Mouse (Mus musculus) ovary, postnatal 14 days (tissue): ENCODE measurements around the gene Tmx4.

Experiments
- DNase-seq: peaks from one replicate; pipeline ENCODE4 v3.0.0; 2022; ENCODE audit warnings: low spot score

Tmx4 gene

DNA sequence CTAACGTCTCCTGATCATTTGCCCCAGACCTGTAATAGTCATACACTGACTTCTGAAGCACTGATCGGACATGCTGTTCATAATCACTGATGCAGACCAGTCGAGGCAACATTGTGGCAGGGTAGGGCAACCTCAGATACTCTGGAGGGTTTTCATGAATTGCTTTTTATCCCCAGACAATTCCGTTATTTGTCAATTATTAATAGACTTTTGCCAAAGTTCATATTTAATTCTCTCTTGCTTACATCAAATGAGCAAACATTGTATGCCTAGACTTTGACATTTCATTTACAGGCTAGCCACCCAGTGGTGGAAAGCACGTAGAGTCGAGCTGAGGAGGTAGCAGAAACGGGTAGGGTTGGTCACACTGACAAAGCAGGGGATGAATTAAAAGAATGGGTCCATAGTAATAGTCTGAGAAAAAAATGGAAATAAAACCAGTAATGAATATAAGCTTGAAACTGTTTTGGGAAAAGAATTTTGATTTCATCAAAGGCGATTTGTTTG lies 89.7 kb downstream of the Tmx4 start, which contains the start of gene Hao1:
Gene Hao1, minus strand, starts transcription at position 148 of the 507 bp plus-strand sequence.
- DNase-seq = no peak

GRCm38 (mm10) chr2:134552358-134552757 lies 91.6 kb downstream of the Tmx4 start:
- no peak for DNase-seq

- peak; percentile 29 for DNase-seq
Measured at GRCm38 (mm10) chr2:134549770-134550169, 94.2 kb downstream of the Tmx4 start.

GRCm38 (mm10) chr2:134545116-134545515 lies 98.8 kb downstream of the Tmx4 start:
- DNase-seq = no peak

DNA sequence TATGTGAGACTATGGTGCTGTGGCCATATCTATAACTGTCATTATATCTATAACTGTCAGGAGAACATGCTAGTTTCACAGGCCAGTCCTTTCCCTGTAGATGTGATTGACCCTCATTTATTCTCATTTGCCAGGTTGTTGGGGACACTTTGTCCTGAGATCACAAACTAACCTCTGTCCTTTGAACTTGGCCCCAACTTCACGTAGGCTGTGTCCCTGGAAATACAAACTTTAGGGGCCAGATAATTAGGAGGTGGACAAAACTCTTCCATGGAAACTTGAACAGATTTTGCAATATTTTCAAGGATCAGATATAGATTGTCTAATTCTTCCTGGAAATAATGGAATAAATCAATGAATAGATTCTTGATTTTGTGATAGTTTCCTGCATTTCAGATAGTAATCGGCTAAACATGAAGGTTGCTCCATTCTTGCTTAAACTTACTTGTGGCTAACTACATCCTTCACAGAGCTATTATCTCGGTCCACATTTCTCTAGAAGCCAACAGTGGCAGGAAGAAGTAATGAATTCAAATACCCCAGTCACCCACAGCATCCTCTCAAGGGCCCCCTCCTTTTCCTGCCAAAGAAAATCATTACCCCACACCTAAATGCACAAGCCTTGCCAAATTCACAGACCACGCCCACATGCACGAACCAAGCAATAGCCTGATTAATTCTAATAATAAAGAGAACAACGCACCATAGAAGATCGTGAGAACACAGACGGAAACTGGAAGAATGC lies 99.5 kb downstream of the Tmx4 start:
- no peak for DNase-seq
